Mouse (Mus musculus) liver, adult 2 months (tissue): Measurements from ENCODE around the gene Nectin2.

ENCODE experiments used
- CTCF ChIP-seq: fragments of 200-500 bp; IDR thresholded peaks from 2 replicates; pipeline ENCODE4 v1.5.1; 2011; ENCODE audit warnings: low read depth, low read length, control low read depth
- POLR2A ChIP-seq: fragments of 200-500 bp; IDR thresholded peaks from 2 replicates; pipeline ENCODE4 v1.6.1; 2011; ENCODE audit warnings: low read length, control low read depth; ENCODE audit not compliant: insufficient read depth; ENCODE audit errors: extremely low read depth

DNA sequence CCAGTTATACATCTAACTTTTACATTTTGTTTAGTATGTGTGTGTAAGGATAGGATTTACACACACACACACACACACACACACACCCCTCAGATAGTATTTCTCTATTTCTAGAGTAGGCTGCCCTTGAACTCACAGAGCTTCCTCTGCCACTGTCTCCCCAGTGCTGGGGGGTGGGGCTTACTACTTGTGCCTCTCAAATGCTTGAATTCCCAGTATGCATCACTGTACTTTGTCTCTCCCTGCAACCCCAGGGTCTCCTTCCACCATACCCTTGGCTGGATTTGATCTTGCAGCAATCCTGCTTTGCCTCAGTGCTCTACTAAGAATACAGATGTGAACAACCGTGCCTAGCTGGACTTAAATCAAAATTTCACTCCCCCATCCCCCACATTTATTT is 3.8 kb upstream of the Nectin2 start:
- TF ChIP-seq POLR2A: no peak
- TF ChIP-seq CTCF: no peak
